Mouse (Mus musculus): ENCODE measurements around the gene Sass6. TPM values are rescaled to one million over a fixed set of nuclear protein-coding genes. Genes with fewer than 3 reads are reported as not detected.

Gene Sass6
- polyA plus RNA-seq, 1 experiment from 2014 or later: 18.8 TPM

- H3K9ac ChIP-seq (ENCODE audit: low read length): no peak overlapping the region
- H3K4me2 ChIP-seq (ENCODE audit: low read length): no peak overlapping the region
- ATAC-seq (replicated peaks; ENCODE audit: low FRiP score, low TSS enrichment, low read depth): no peak
- no peak for DNase-seq (ENCODE audit: low spot score)
- H3K4me3 ChIP-seq (ENCODE audit: low read depth, low read length): no peak overlapping the region
- H3K27me3 ChIP-seq (replicated peaks; ENCODE audit: control insufficient read depth, insufficient read depth, low read length): no peaks in the 10 kb centered on the region
- no peak overlapping the region for H3K27ac ChIP-seq (ENCODE audit: low read depth)
- peaks cover 92% of the 10 kb centered on the region for H3K36me3 ChIP-seq (ENCODE audit: control insufficient read depth, insufficient read depth, low read length)
- WGBS: 69% methylated on average over 5 of the region's 5 CpGs
- no peaks in the 10 kb centered on the region for H3K4me1 ChIP-seq (replicated peaks; ENCODE audit: control insufficient read depth, insufficient read depth, low read length)
- H3K9me3 ChIP-seq (ENCODE audit: control insufficient read depth, low read length): no peaks in the 10 kb centered on the region
Observed at GRCm38 (mm10) chr3:116635799-116636198, 41.0 kb downstream of the Sass6 start.

GRCm38 (mm10) chr3:116637693-116638476 is 43.1 kb downstream of the Sass6 start:
- no peak overlapping the region for H3K4me3 ChIP-seq (ENCODE audit: low read depth, low read length)
- H3K9ac ChIP-seq (ENCODE audit: low read length): no peak overlapping the region
- DNase-seq (ENCODE audit: low spot score) (no peak), ATAC-seq (replicated peaks; ENCODE audit: low FRiP score, low TSS enrichment, low read depth) (no peak; the same call in 1 of the 2 replicates)
- no peaks in the 10 kb centered on the region for H3K9me3 ChIP-seq (ENCODE audit: control insufficient read depth, low read length)
- no peak overlapping the region for H3K27ac ChIP-seq (ENCODE audit: low read depth)
- 82% methylated on average over 9 of the region's 9 CpGs for WGBS
- no peaks in the 10 kb centered on the region for H3K27me3 ChIP-seq (replicated peaks; ENCODE audit: control insufficient read depth, insufficient read depth, low read length)
- no peaks in the 10 kb centered on the region for H3K4me1 ChIP-seq (replicated peaks; ENCODE audit: control insufficient read depth, insufficient read depth, low read length)
- no peak overlapping the region for H3K4me2 ChIP-seq (ENCODE audit: low read length)
- peaks cover 95% of the 10 kb centered on the region for H3K36me3 ChIP-seq (ENCODE audit: control insufficient read depth, insufficient read depth, low read length)

GRCm38 (mm10) chr3:116638572-116638971 is 43.8 kb downstream of the Sass6 start:
- DNase-seq (ENCODE audit: low spot score) (no peak), ATAC-seq (replicated peaks; ENCODE audit: low FRiP score, low TSS enrichment, low read depth) (no peak)
- no peaks in the 10 kb centered on the region for H3K4me1 ChIP-seq (replicated peaks; ENCODE audit: control insufficient read depth, insufficient read depth, low read length)
- no peak overlapping the region for H3K4me2 ChIP-seq (ENCODE audit: low read length)
- no peaks in the 10 kb centered on the region for H3K9me3 ChIP-seq (ENCODE audit: control insufficient read depth, low read length)
- H3K27ac ChIP-seq (ENCODE audit: low read depth): no peak overlapping the region
- no peak overlapping the region for H3K9ac ChIP-seq (ENCODE audit: low read length)
- H3K27me3 ChIP-seq (replicated peaks; ENCODE audit: control insufficient read depth, insufficient read depth, low read length): no peaks in the 10 kb centered on the region
- H3K4me3 ChIP-seq (ENCODE audit: low read depth, low read length): no peak overlapping the region
- WGBS: 83% methylated on average over 7 of the region's 7 CpGs
- H3K36me3 ChIP-seq (ENCODE audit: control insufficient read depth, insufficient read depth, low read length): peaks cover 95% of the 10 kb centered on the region

- peaks cover 94% of the 10 kb centered on the region for H3K36me3 ChIP-seq (ENCODE audit: control insufficient read depth, insufficient read depth, low read length)
- H3K27me3 ChIP-seq (replicated peaks; ENCODE audit: control insufficient read depth, insufficient read depth, low read length): no peaks in the 10 kb centered on the region
- no peak overlapping the region for H3K27ac ChIP-seq (ENCODE audit: low read depth)
- H3K9me3 ChIP-seq (ENCODE audit: control insufficient read depth, low read length): no peaks in the 10 kb centered on the region
- 85% methylated on average over 1 of the region's 1 CpGs for WGBS
- DNase-seq (ENCODE audit: low spot score): no peak
- H3K4me3 ChIP-seq (ENCODE audit: low read depth, low read length): no peak overlapping the region
- no peaks in the 10 kb centered on the region for H3K4me1 ChIP-seq (replicated peaks; ENCODE audit: control insufficient read depth, insufficient read depth, low read length)
- H3K4me2 ChIP-seq (ENCODE audit: low read length): no peak overlapping the region
- no peak overlapping the region for H3K9ac ChIP-seq (ENCODE audit: low read length)
- no peak for ATAC-seq (replicated peaks; ENCODE audit: low FRiP score, low TSS enrichment, low read depth)
Observed at GRCm38 (mm10) chr3:116640024-116640423, 45.2 kb downstream of the Sass6 start.

GRCm38 (mm10) chr3:116641811-116642371 is 47.1 kb downstream of the Sass6 start:
- ATAC-seq (replicated peaks; ENCODE audit: low FRiP score, low TSS enrichment, low read depth) (no peak), DNase-seq (ENCODE audit: low spot score) (no peak)
- WGBS: 90% methylated on average over 6 of the region's 6 CpGs
- no peak overlapping the region for H3K27ac ChIP-seq (ENCODE audit: low read depth)
- H3K4me2 ChIP-seq (ENCODE audit: low read length): no peak overlapping the region
- no peaks in the 10 kb centered on the region for H3K4me1 ChIP-seq (replicated peaks; ENCODE audit: control insufficient read depth, insufficient read depth, low read length)
- H3K9me3 ChIP-seq (ENCODE audit: control insufficient read depth, low read length): no peaks in the 10 kb centered on the region
- H3K27me3 ChIP-seq (replicated peaks; ENCODE audit: control insufficient read depth, insufficient read depth, low read length): no peaks in the 10 kb centered on the region
- H3K9ac ChIP-seq (ENCODE audit: low read length): no peak overlapping the region
- H3K4me3 ChIP-seq (ENCODE audit: low read depth, low read length): no peak overlapping the region
- H3K36me3 ChIP-seq (ENCODE audit: control insufficient read depth, insufficient read depth, low read length): peaks cover 94% of the 10 kb centered on the region

GRCm38 (mm10) chr3:116642373-116642772 is 47.6 kb downstream of the Sass6 start:
- ATAC-seq (replicated peaks; ENCODE audit: low FRiP score, low TSS enrichment, low read depth) (no peak), DNase-seq (ENCODE audit: low spot score) (no peak)
- Histone ChIP-seq H3K27ac (ENCODE audit: low read depth) (no peak overlapping the region), H3K36me3 (ENCODE audit: control insufficient read depth, insufficient read depth, low read length) (peaks cover 94% of the 10 kb centered on the region), H3K4me3 (ENCODE audit: low read depth, low read length) (no peak overlapping the region), H3K27me3 (replicated peaks; ENCODE audit: control insufficient read depth, insufficient read depth, low read length) (no peaks in the 10 kb centered on the region), H3K9ac (ENCODE audit: low read length) (no peak overlapping the region), H3K4me1 (replicated peaks; ENCODE audit: control insufficient read depth, insufficient read depth, low read length) (no peaks in the 10 kb centered on the region), H3K9me3 (ENCODE audit: control insufficient read depth, low read length) (no peaks in the 10 kb centered on the region), H3K4me2 (ENCODE audit: low read length) (no peak overlapping the region)
- 83% methylated on average over 2 of the region's 2 CpGs for whole genome bisulfite sequencing

- H3K4me2 ChIP-seq (ENCODE audit: low read length): no peak overlapping the region
- 96% methylated on average over 1 of the region's 1 CpGs for WGBS
- no peak overlapping the region for H3K4me3 ChIP-seq (ENCODE audit: low read depth, low read length)
- no peaks in the 10 kb centered on the region for H3K4me1 ChIP-seq (replicated peaks; ENCODE audit: control insufficient read depth, insufficient read depth, low read length)
- no peak overlapping the region for H3K27ac ChIP-seq (ENCODE audit: low read depth)
- H3K9me3 ChIP-seq (ENCODE audit: control insufficient read depth, low read length): no peaks in the 10 kb centered on the region
- H3K9ac ChIP-seq (ENCODE audit: low read length): no peak overlapping the region
- ATAC-seq (replicated peaks; ENCODE audit: low FRiP score, low TSS enrichment, low read depth) (no peak), DNase-seq (ENCODE audit: low spot score) (no peak)
- no peaks in the 10 kb centered on the region for H3K27me3 ChIP-seq (replicated peaks; ENCODE audit: control insufficient read depth, insufficient read depth, low read length)
- H3K36me3 ChIP-seq (ENCODE audit: control insufficient read depth, insufficient read depth, low read length): peaks cover 83% of the 10 kb centered on the region
Observed at GRCm38 (mm10) chr3:116646387-116646786, 51.6 kb downstream of the Sass6 start.

- 95% methylated on average over 7 of the region's 7 CpGs for WGBS
- no peaks in the 10 kb centered on the region for H3K9me3 ChIP-seq (ENCODE audit: control insufficient read depth, low read length)
- ATAC-seq (replicated peaks; ENCODE audit: low FRiP score, low TSS enrichment, low read depth) (no peak), DNase-seq (ENCODE audit: low spot score) (no peak)
- no peaks in the 10 kb centered on the region for H3K27me3 ChIP-seq (replicated peaks; ENCODE audit: control insufficient read depth, insufficient read depth, low read length)
- no peaks in the 10 kb centered on the region for H3K4me1 ChIP-seq (replicated peaks; ENCODE audit: control insufficient read depth, insufficient read depth, low read length)
- H3K4me2 ChIP-seq (ENCODE audit: low read length): no peak overlapping the region
- H3K4me3 ChIP-seq (ENCODE audit: low read depth, low read length): no peak overlapping the region
- H3K27ac ChIP-seq (ENCODE audit: low read depth): no peak overlapping the region
- H3K9ac ChIP-seq (ENCODE audit: low read length): no peak overlapping the region
- H3K36me3 ChIP-seq (ENCODE audit: control insufficient read depth, insufficient read depth, low read length): peaks cover 59% of the 10 kb centered on the region
Observed at GRCm38 (mm10) chr3:116648805-116649204, 54.0 kb downstream of the Sass6 start.

GRCm38 (mm10) chr3:116650698-116651097 is 55.9 kb downstream of the Sass6 start:
- no peak for ATAC-seq (replicated peaks; ENCODE audit: low FRiP score, low TSS enrichment, low read depth)
- Histone ChIP-seq H3K4me1 (replicated peaks; ENCODE audit: control insufficient read depth, insufficient read depth, low read length) (no peaks in the 10 kb centered on the region), H3K9ac (ENCODE audit: low read length) (no peak overlapping the region), H3K4me2 (ENCODE audit: low read length) (no peak overlapping the region), H3K27me3 (replicated peaks; ENCODE audit: control insufficient read depth, insufficient read depth, low read length) (no peaks in the 10 kb centered on the region), H3K9me3 (ENCODE audit: control insufficient read depth, low read length) (no peaks in the 10 kb centered on the region), H3K27ac (ENCODE audit: low read depth) (no peak overlapping the region), H3K4me3 (ENCODE audit: low read depth, low read length) (no peak overlapping the region), H3K36me3 (ENCODE audit: control insufficient read depth, insufficient read depth, low read length) (peaks cover 42% of the 10 kb centered on the region)
- 96% methylated on average over 9 of the region's 9 CpGs for WGBS
- no peak for DNase-seq (ENCODE audit: low spot score)
